Mouse (Mus musculus) retina, embryonic 14.5 days (tissue): ENCODE data around the gene Scgb1b15.
"Not testable (repeated sequence)": the region's sequence is repeated elsewhere in the genome, so short reads cannot be mapped to it uniquely, and the experiment has no call there.

Experiments used
- DNase-seq: peaks from one replicate; pipeline ENCODE4 v3.0.0-alpha.2; 2015; ENCODE audit warnings: low spot score

Scgb1b15 gene

GRCm38 (mm10) chr7:32836254-32836653, at the start of gene Scgb1b15:
Gene Scgb1b15, plus strand, starts transcription at chr7:32836554.
- not testable (repeated sequence) for DNase-seq

GRCm38 (mm10) chr7:32829562-32829961, 6.8 kb upstream of the Scgb1b15 start, which contains the start of gene Scgb2b15:
Gene Scgb2b15, minus strand, starts transcription at chr7:32829662.
- not testable (repeated sequence) for DNase-seq
